Mouse (Mus musculus) hindbrain, embryonic 14.5 days (tissue): ENCODE measurements around the gene Mex3d. TPM values are rescaled to one million over a fixed set of nuclear protein-coding genes. Genes with fewer than 3 reads are reported as not detected.

Experiments
- ATAC-seq: fragments of 200-750 bp; cut with Nextera tagmentation; 2 replicates; pipeline ENCODE4 v1.8.0; 2017; ENCODE audit warnings: moderate number of reproducible peaks, mild to moderate bottlenecking, moderate TSS enrichment, moderate library complexity; ENCODE audit not compliant: low FRiP score
- DNase-seq: peaks from one replicate; pipeline ENCODE4 v3.0.0-alpha.2; 2015; ENCODE audit warnings: low spot score
- H3K27ac ChIP-seq: fragments of 300-500 bp; sonication (generic); 2 replicates; pipeline ENCODE4 v1.5.1; 2014; ENCODE audit warnings: mild to moderate bottlenecking, moderate library complexity
- H3K27me3 ChIP-seq: fragments of 300-500 bp; sonication (generic); 2 replicates; pipeline ENCODE4 v1.6.1; 2014; ENCODE audit warnings: mild to moderate bottlenecking, low read length, mixed read lengths; ENCODE audit not compliant: control insufficient read depth, insufficient read depth
- H3K36me3 ChIP-seq: fragments of 300-500 bp; sonication (generic); replicated peaks from 2 replicates; pipeline ENCODE4 v1.6.1; 2014; ENCODE audit not compliant: control insufficient read depth, insufficient read depth
- H3K4me1 ChIP-seq: fragments of 300-500 bp; sonication (generic); replicated peaks from 2 replicates; pipeline ENCODE4 v1.6.1; 2014; ENCODE audit warnings: antibody characterized with exemption, low read length, mixed read lengths; ENCODE audit not compliant: control insufficient read depth, insufficient read depth
- H3K4me2 ChIP-seq: fragments of 300-500 bp; sonication (generic); replicated peaks from 2 replicates; pipeline ENCODE4 v1.6.1; 2014; ENCODE audit warnings: mild to moderate bottlenecking, moderate library complexity
- H3K4me3 ChIP-seq: fragments of 300-500 bp; sonication (generic); replicated peaks from 2 replicates; pipeline ENCODE4 v1.5.1; 2014; ENCODE audit warnings: mild to moderate bottlenecking, low read length
- H3K9ac ChIP-seq: fragments of 300-500 bp; sonication (generic); 2 replicates; pipeline ENCODE4 v1.6.1; 2014
- H3K9me3 ChIP-seq: fragments of 300-500 bp; sonication (generic); 2 replicates; pipeline ENCODE4 v1.6.1; 2016; ENCODE audit warnings: low read length; ENCODE audit not compliant: control insufficient read depth
- WGBS: fragments of 180-500 bp; shearing (Covaris S2); extraction: QIAGEN DNeasy Blood & Tissue Kit; methylation state at CpG from one replicate; pipeline ENCODE4 v1.1.7; 2014; 5-methylcytosine and 5-hydroxymethylcytosine counted together
- polyA plus RNA-seq: library from polyadenylated mRNA; unstranded; fragments of >200 nt; fragmentation: Nextera tagmentation; extraction: Ambion mirVana; gene quantifications from 2 replicates; pipeline ENCODE4 v1.2.1, GENCODE M21; 2014

Gene Mex3d
- polyA plus RNA-seq, 1 experiment from 2014 or later = 12.3 TPM

- no peaks in the 10 kb centered on the region for H3K9me3 ChIP-seq
- ATAC-seq (no peak), DNase-seq (no peak)
- peaks cover 42% of the 10 kb centered on the region for H3K36me3 ChIP-seq
- peak overlapping the region; percentile 80; the same call in 1 of the 2 replicates for H3K4me3 ChIP-seq
- H3K4me1 ChIP-seq = peaks cover 34% of the 10 kb centered on the region
- WGBS = 87% methylated on average over 4 of the region's 4 CpGs
- H3K4me2 ChIP-seq = peak overlapping the region; percentile 64
- peak overlapping the region; percentile 84; the same call in 1 of the 2 replicates for H3K27ac ChIP-seq
- peak overlapping the region; percentile 54 for H3K9ac ChIP-seq
- no peaks in the 10 kb centered on the region for H3K27me3 ChIP-seq
Observed at GRCm38 (mm10) chr10:80400704-80401161, 13.3 kb upstream of the Mex3d start.

GRCm38 (mm10) chr10:80399973-80400703 lies 12.7 kb upstream of the Mex3d start:
- H3K27me3 ChIP-seq = no peaks in the 10 kb centered on the region
- ATAC-seq (no peak), DNase-seq (no peak)
- H3K36me3 ChIP-seq = peaks cover 48% of the 10 kb centered on the region
- H3K4me1 ChIP-seq = peaks cover 28% of the 10 kb centered on the region
- 13% methylated on average over 17 of the region's 17 CpGs for WGBS
- H3K4me3 ChIP-seq = peak overlapping the region; percentile 80
- H3K9ac ChIP-seq = peak overlapping the region; percentile 54
- H3K9me3 ChIP-seq = no peaks in the 10 kb centered on the region
- H3K27ac ChIP-seq = peak overlapping the region; percentile 84
- peak overlapping the region; percentile 64 for H3K4me2 ChIP-seq

DNA sequence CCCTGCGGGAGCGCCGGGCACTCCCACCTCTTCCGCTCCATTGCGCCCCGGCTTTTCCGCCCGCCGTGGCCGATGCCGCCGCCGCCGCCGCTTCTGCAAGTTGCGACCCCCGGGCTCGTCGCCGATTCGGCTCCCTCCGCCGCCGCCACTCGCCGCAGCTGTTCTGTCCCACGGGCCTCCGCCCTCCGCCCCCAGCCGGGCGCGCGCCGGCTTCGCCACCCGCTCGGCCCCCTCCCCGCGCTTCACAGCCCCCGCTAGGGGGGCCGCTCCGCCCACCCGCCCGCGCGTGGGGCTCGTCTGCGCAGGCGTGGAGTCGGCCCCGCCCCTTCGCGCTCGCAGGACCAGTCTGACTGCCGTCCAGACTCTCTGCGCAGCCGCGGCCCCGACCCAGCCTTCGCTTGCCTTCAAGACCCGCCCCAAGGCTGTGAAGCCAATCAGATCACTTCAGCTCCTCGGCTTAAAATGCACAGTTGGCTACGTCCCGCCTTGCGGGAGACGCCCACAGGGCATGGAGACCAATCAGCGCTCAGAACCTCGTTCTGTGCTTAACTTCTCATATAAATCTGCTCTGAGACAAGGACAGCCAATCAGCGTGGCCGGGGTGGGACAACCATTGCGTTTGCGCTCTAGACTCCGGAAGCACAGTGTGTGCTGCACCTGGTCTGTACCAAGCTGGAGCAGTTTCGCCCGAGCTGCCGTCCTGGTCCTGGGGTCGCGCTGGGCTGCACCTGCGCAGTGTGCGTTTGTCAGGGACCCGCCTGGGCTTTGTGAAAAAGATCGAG lies 11.9 kb upstream of the Mex3d start, which contains the start of gene Mbd3:
Gene Mbd3 (minus strand): TSS at position 360 of the 782 bp plus-strand sequence.
- Histone ChIP-seq H3K9ac (peak within 1 kb of the TSS; percentile 91), H3K4me1 (peaks cover 24% of the 10 kb centered on the region), H3K4me2 (peak within 1 kb of the TSS; percentile 64), H3K36me3 (peaks cover 56% of the 10 kb centered on the region), H3K4me3 (peak within 1 kb of the TSS; percentile 80), H3K27ac (peak within 1 kb of the TSS; percentile 99), H3K27me3 (no peaks in the 10 kb centered on the region), H3K9me3 (no peaks in the 10 kb centered on the region)
- under 1% methylated on average over 73 of the region's 82 CpGs for WGBS
- DNase-seq (peak; percentile 97), ATAC-seq (peak; percentile 96)

DNA sequence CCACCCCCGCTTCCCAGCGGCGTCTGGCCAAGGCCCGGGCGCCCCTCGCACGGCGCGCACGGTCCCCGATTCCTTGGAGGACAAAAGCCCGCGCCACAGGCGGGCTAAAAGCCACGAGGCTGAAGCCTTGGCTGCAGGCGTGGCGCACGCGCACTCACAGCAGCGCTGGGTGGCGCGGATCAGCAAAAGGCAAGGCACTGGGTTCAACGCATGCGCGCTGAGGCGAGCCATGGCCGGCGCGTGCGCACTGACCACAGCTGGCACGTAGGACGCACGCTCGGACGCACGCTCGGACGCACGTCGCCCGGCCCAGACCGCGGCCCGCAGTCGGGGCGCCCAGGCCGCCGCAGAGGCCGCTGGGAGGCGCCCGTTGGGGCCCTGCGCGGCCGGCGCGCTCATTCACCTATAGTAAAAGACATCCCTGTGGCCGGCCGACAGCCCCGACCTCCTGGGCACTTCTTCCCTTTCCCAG lies 11.3 kb upstream of the Mex3d start:
- WGBS = under 1% methylated on average over 58 of the region's 59 CpGs
- peaks cover 58% of the 10 kb centered on the region for H3K36me3 ChIP-seq

GRCm38 (mm10) chr10:80398174-80398535 lies 10.7 kb upstream of the Mex3d start:
- DNase-seq = no peak
- H3K27ac ChIP-seq = peak overlapping the region; percentile 99
- peaks cover 58% of the 10 kb centered on the region for H3K36me3 ChIP-seq
- H3K27me3 ChIP-seq = no peaks in the 10 kb centered on the region
- peak overlapping the region; percentile 80 for H3K4me3 ChIP-seq
- peak overlapping the region; percentile 63 for H3K4me2 ChIP-seq
- H3K9ac ChIP-seq = peak overlapping the region; percentile 91
- H3K4me1 ChIP-seq = peaks cover 24% of the 10 kb centered on the region
- no peak for ATAC-seq
- WGBS = 0% methylated on average over 1 of the region's 1 CpGs
- no peaks in the 10 kb centered on the region for H3K9me3 ChIP-seq

More for the DNA sequence above, 11.3 kb upstream of the Mex3d start:
- H3K27me3 ChIP-seq = no peaks in the 10 kb centered on the region
- peak; percentile 100 for DNase-seq
- ATAC-seq = peak; percentile 81
- peak overlapping the region; percentile 91 for H3K9ac ChIP-seq
- H3K9me3 ChIP-seq = no peaks in the 10 kb centered on the region
- H3K27ac ChIP-seq = peak overlapping the region; percentile 99
- H3K4me3 ChIP-seq = peak overlapping the region; percentile 80
- peak overlapping the region; percentile 63 for H3K4me2 ChIP-seq
- peaks cover 24% of the 10 kb centered on the region for H3K4me1 ChIP-seq

GRCm38 (mm10) chr10:80397524-80398173 lies 10.2 kb upstream of the Mex3d start:
- Histone ChIP-seq H3K36me3 (peaks cover 58% of the 10 kb centered on the region), H3K27ac (peak overlapping the region; percentile 99), H3K27me3 (no peaks in the 10 kb centered on the region), H3K4me3 (peak overlapping the region; percentile 80), H3K4me2 (peak overlapping the region; percentile 63), H3K9ac (peak overlapping the region; percentile 91), H3K9me3 (no peaks in the 10 kb centered on the region), H3K4me1 (peaks cover 24% of the 10 kb centered on the region)
- WGBS = 38% methylated on average over 8 of the region's 8 CpGs
- ATAC-seq (no peak), DNase-seq (no peak)

- H3K27me3 ChIP-seq = no peaks in the 10 kb centered on the region
- H3K4me3 ChIP-seq = peak overlapping the region; percentile 80
- WGBS = 89% methylated on average over 11 of the region's 11 CpGs
- peak overlapping the region; percentile 91 for H3K9ac ChIP-seq
- DNase-seq (no peak), ATAC-seq (no peak)
- peaks cover 58% of the 10 kb centered on the region for H3K36me3 ChIP-seq
- peak overlapping the region; percentile 63 for H3K4me2 ChIP-seq
- H3K27ac ChIP-seq = no peak overlapping the region
- H3K9me3 ChIP-seq = no peaks in the 10 kb centered on the region
- peaks cover 24% of the 10 kb centered on the region for H3K4me1 ChIP-seq
Observed at GRCm38 (mm10) chr10:80396822-80397523, 9.5 kb upstream of the Mex3d start.

DNA sequence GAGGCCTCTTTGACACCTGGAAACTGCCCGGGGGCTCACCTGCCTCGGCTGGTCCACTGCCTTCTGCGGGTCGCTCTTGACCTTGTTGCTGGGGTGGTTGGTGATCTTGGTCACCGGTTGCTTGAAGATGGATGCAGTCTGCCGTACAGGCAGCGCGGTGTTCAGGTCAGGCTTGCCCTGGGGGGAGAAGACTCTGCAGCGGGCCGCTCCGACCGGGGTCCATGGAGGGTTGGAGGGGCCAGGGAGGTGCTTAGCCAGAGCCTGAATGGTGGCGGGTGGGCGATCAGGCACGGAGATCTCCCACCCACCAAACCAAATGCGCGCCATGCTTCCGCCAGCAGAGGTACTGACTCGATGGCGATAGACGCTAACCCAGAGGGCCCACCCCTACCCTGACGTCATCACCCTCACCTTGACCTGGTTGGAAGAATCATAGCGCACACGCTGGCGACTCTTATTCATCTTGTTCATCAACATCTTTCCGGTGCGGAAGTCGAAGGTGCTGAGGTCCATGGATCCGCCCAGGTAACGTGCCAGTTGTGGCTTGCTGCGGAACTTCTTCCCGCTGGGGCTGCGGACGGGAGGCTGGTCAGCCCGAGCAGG lies 7.7 kb upstream of the Mex3d start:
- H3K36me3 ChIP-seq = peaks cover 62% of the 10 kb centered on the region

More for the DNA sequence above, 7.7 kb upstream of the Mex3d start:
- H3K27ac ChIP-seq = no peak overlapping the region
- no peak overlapping the region for H3K9ac ChIP-seq
- peaks cover 17% of the 10 kb centered on the region for H3K4me1 ChIP-seq
- H3K4me3 ChIP-seq = no peak overlapping the region
- H3K9me3 ChIP-seq = no peaks in the 10 kb centered on the region
- H3K4me2 ChIP-seq = no peak overlapping the region
- no peaks in the 10 kb centered on the region for H3K27me3 ChIP-seq
- ATAC-seq (no peak), DNase-seq (no peak)
- WGBS = 96% methylated on average over 35 of the region's 35 CpGs
